Mouse (Mus musculus) C2C12 (cell line): ENCODE measurements around the gene Ahnak2. TPM values are rescaled to one million over a fixed set of nuclear protein-coding genes. Genes with fewer than 3 reads are reported as not detected.

Source experiments
- H3K27me3 ChIP-seq: one replicate; pipeline ENCODE4 v1.6.1; 2011; ENCODE audit not compliant: control insufficient read depth, insufficient read depth, insufficient read length
- H3K36me3 ChIP-seq: one replicate; pipeline ENCODE4 v1.6.1; 2011; ENCODE audit not compliant: control insufficient read depth, insufficient read depth
- H3K4me3 ChIP-seq: one replicate; pipeline ENCODE4 v1.5.1; 2011; ENCODE audit warnings: mild to moderate bottlenecking, control low read depth; ENCODE audit not compliant: poor library complexity, insufficient read depth, severe bottlenecking
- H3K79me2 ChIP-seq: one replicate; pipeline ENCODE4 v1.6.1; 2011; ENCODE audit not compliant: control insufficient read depth, insufficient read depth
- H3K79me3 ChIP-seq: one replicate; pipeline ENCODE4 v1.6.1; 2011; ENCODE audit warnings: low read depth, control low read depth
- H3ac ChIP-seq: one replicate; pipeline ENCODE3; 2011; ENCODE audit warnings: low read depth; ENCODE audit not compliant: control insufficient read depth, insufficient read length
- CEBPB ChIP-seq: IDR thresholded peaks from one replicate; pipeline ENCODE4 v1.6.1; 2011; ENCODE audit warnings: low read depth, mild to moderate bottlenecking, control low read depth, moderate library complexity
- CTCF ChIP-seq: IDR thresholded peaks from one replicate; pipeline ENCODE4 v1.5.1; 2011; ENCODE audit not compliant: control insufficient read depth, insufficient read depth, insufficient read length
- FOSL1 ChIP-seq: IDR thresholded peaks from one replicate; pipeline ENCODE4 v1.8.0; 2011; ENCODE audit warnings: mild to moderate bottlenecking, low read length; ENCODE audit not compliant: poor library complexity, insufficient read depth, severe bottlenecking
- MAX ChIP-seq: IDR thresholded peaks from one replicate; pipeline ENCODE4 v1.6.1; 2011; ENCODE audit warnings: mild to moderate bottlenecking, control low read depth
- MYOD1 ChIP-seq: IDR thresholded peaks from one replicate; pipeline ENCODE4 v1.6.1; 2011; ENCODE audit warnings: low read depth; ENCODE audit not compliant: control insufficient read depth, insufficient read length
- MYOG ChIP-seq: IDR thresholded peaks from one replicate; pipeline ENCODE4 v1.6.1; 2011; ENCODE audit not compliant: control insufficient read depth, insufficient read length; ENCODE audit errors: extremely low read depth
- USF1 ChIP-seq: IDR thresholded peaks from one replicate; pipeline ENCODE4 v1.6.1; 2011; ENCODE audit warnings: low read depth, mild to moderate bottlenecking, control low read depth, moderate library complexity
- polyA plus RNA-seq: library from polyadenylated mRNA; unstranded; fragments of >200 nt; fragmentation: generic; extraction: Trizol; gene quantifications from one replicate; pipeline ENCODE4 v1.2.1, GENCODE M21; 2012; ENCODE audit warnings: missing spikeins

Ahnak2 gene
- polyA plus RNA-seq, 1 experiment, result 15.8 TPM

DNA sequence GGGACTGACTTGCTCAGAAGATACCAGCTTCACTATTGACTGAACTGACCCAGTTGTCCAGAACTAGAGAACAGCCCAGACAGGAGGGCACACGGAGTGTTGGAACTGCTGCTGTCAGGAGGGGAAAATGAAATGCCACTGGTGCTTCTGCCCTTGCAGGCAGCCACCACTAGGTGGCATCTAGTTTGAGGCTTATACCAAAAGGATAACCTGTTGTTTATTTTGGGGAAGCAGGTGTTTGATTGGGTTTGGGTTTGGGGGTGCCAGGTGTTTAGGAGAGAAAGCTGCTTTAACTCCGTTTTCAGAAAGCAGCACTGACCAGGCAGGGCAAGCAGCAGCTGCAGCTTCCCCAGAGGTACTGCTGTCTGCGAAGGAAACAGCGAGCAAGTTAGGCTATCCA is 13.8 kb upstream of the Ahnak2 start:
- Histone ChIP-seq H3K79me2 (peaks cover 34% of the 10 kb centered on the region), H3ac (no peak overlapping the region), H3K4me3 (no peak overlapping the region), H3K79me3 (peaks cover 20% of the 10 kb centered on the region), H3K36me3 (peaks cover 52% of the 10 kb centered on the region), H3K27me3 (no peaks in the 10 kb centered on the region)
- peak; percentile 49 for TF ChIP-seq CTCF
- no peak for TF ChIP-seq CEBPB

DNA sequence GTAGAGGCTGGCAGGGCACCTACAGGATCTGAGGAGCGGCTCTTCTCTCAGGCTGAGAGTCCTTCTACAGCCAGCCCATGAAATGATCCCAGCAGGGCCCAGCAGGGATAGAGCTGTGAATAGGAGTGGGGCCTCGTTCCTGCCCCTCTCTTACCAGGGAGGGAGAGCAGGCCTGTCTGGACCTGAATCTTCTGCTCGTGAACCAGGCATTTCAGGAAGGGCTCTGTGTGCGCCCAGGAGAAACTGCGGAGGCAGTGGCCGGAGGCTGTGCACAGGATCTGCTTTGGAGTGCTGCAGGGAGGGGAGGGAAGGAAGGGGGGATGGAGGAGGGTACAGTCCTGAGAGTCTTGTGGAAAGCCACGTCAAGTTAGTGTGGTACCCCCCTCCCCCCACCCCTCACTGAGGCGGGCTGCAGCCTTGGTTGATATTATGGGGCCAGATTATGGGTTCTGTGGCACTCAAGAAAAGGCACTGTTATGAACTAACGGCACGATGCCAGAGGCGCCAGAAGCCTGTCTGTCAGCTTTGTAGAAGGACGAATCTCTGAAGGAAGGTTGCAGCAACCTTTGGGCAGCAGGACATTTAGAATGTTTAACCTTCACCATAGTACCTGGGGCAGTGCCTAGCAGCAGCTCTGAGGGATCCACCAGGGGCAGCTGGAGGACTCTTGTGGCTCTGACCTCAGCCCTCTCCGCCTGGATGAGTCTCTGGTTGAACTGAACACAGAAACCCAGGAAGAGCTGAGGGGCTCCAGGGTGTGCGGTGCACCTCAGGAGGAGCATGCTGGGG is 12.4 kb upstream of the Ahnak2 start:
- Histone ChIP-seq H3K4me3 (no peak overlapping the region), H3K79me2 (peaks cover 27% of the 10 kb centered on the region), H3K79me3 (peaks cover 10% of the 10 kb centered on the region), H3K27me3 (no peaks in the 10 kb centered on the region), H3K36me3 (peaks cover 38% of the 10 kb centered on the region), H3ac (no peak overlapping the region)
- TF ChIP-seq MYOD1, result no peak
- TF ChIP-seq MAX, result no peak
- TF ChIP-seq CEBPB, result no peak

- Histone ChIP-seq H3K36me3 (peaks cover 24% of the 10 kb centered on the region), H3K79me3 (peaks cover 1% of the 10 kb centered on the region), H3K4me3 (no peak overlapping the region), H3K79me2 (peaks cover 21% of the 10 kb centered on the region), H3ac (no peak overlapping the region), H3K27me3 (no peaks in the 10 kb centered on the region)
- TF ChIP-seq MAX, result no peak
- no peak for TF ChIP-seq FOSL1
These were observed 10.9 kb upstream of the Ahnak2 start for GRCm38 (mm10) chr12:112813370-112813769.

DNA sequence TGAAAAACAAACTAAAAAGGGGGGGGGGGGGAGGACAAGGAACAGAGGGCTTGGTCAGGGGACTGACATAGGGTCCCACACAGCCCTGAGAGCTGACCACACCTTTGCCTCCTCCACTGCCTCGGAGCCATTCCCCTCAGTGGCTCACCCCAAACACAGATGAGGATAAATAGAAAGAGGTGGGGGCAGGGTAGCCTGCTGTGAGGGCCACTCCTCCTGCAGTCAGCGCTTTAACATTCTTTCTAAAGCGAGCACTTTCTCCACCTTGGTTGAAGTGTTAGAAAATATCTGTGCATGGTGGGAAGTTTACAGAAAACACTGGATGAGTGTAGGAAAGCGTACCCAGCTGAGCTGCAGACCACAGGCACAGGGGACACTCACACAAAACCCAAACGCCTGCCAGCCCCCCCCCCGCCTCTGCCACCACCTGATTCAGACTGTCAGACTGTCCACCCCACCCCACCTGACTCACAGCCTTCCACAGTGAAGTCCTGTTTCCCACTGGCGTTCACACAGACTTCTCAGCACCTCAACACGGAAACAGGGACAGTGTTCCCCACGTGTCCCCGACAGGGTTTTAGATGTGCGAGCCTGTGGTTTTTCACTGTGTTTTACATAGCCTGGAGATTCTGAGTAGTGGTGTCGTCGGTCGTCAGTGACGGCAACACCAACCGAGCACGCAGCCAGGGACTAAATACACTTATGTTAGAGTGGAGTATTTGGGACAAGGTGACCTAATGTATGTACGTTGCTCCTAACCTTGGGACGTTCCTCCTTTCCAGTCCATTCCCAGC is 7.8 kb upstream of the Ahnak2 start:
- H3K4me3 ChIP-seq, result peak overlapping the region; percentile 45
- H3ac ChIP-seq, result no peak overlapping the region
- H3K79me2 ChIP-seq, result peaks cover 15% of the 10 kb centered on the region
- TF ChIP-seq CEBPB, result no peak
- TF ChIP-seq CTCF, result no peak
- TF ChIP-seq MYOG, result no peak
- TF ChIP-seq MAX, result no peak
- no peak for TF ChIP-seq USF1
- no peak for TF ChIP-seq FOSL1
- no peak for TF ChIP-seq MYOD1
- peaks cover 1% of the 10 kb centered on the region for H3K79me3 ChIP-seq
- H3K36me3 ChIP-seq, result no peaks in the 10 kb centered on the region
- H3K27me3 ChIP-seq, result no peaks in the 10 kb centered on the region

GRCm38 (mm10) chr12:112809641-112810040 is 7.2 kb upstream of the Ahnak2 start:
- H3K4me3 ChIP-seq, result peak overlapping the region; percentile 45

GRCm38 (mm10) chr12:112808587-112809364 is 6.3 kb upstream of the Ahnak2 start, which contains the start of gene Clba1:
TSS of gene Clba1 (plus strand) at chr12:112808937.
- TF ChIP-seq MYOD1 (no peak), USF1 (peak; percentile 58)
- Histone ChIP-seq H3K4me3 (peak within 1 kb of the TSS; percentile 45), H3K27me3 (no peaks in the 10 kb centered on the region), H3ac (peak within 1 kb of the TSS; percentile 88), H3K36me3 (no peaks in the 10 kb centered on the region), H3K79me3 (peaks cover 1% of the 10 kb centered on the region), H3K79me2 (peaks cover 15% of the 10 kb centered on the region)

More at GRCm38 (mm10) chr12:112809641-112810040, 7.2 kb upstream of the Ahnak2 start:
- H3K27me3 ChIP-seq, result no peaks in the 10 kb centered on the region
- H3K79me2 ChIP-seq, result peaks cover 15% of the 10 kb centered on the region
- H3K79me3 ChIP-seq, result peaks cover 1% of the 10 kb centered on the region
- no peak for TF ChIP-seq MYOG
- no peak for TF ChIP-seq CTCF
- no peak for TF ChIP-seq MAX
- no peak for TF ChIP-seq CEBPB
- TF ChIP-seq FOSL1, result no peak
- no peak for TF ChIP-seq USF1
- TF ChIP-seq MYOD1, result no peak
- peak overlapping the region; percentile 88 for H3ac ChIP-seq
- H3K36me3 ChIP-seq, result no peaks in the 10 kb centered on the region
